Mouse (Mus musculus): Measurements from ENCODE around the gene Git2. TPM values are rescaled to one million over a fixed set of nuclear protein-coding genes. Genes with fewer than 3 reads are reported as not detected.

Git2 gene
- polyA plus RNA-seq, 1 experiment from 2014 or later, result 46.1 TPM

- H3K27me3 ChIP-seq (replicated peaks; ENCODE audit: control insufficient read depth, insufficient read depth, low read length), result no peaks in the 10 kb centered on the region
- no peak overlapping the region for H3K4me2 ChIP-seq
- peaks cover 1% of the 10 kb centered on the region; the same call in 1 of the 2 replicates for H3K4me1 ChIP-seq (replicated peaks; ENCODE audit: control insufficient read depth, insufficient read depth, low read length)
- DNase-seq (ENCODE audit: low spot score) (no peak), ATAC-seq (replicated peaks; ENCODE audit: low FRiP score) (no peak)
- H3K27ac ChIP-seq (ENCODE audit: low read depth, low read length), result no peak overlapping the region
- H3K9me3 ChIP-seq (ENCODE audit: control insufficient read depth, low read length), result no peaks in the 10 kb centered on the region
- WGBS, result 73% methylated on average over 8 of the region's 8 CpGs
- H3K9ac ChIP-seq (ENCODE audit: low read depth, low read length), result no peak overlapping the region
- H3K36me3 ChIP-seq (ENCODE audit: control insufficient read depth, insufficient read depth, low read length), result peaks cover 27% of the 10 kb centered on the region
- no peak overlapping the region for H3K4me3 ChIP-seq (ENCODE audit: low read depth, low read length)
Measured at GRCm38 (mm10) chr5:114766686-114767085, 8.6 kb downstream of the Git2 start.

GRCm38 (mm10) chr5:114764812-114765735 lies 10.2 kb downstream of the Git2 start:
- no peak overlapping the region for H3K9ac ChIP-seq (ENCODE audit: low read depth, low read length)
- H3K4me2 ChIP-seq, result no peak overlapping the region
- ATAC-seq (replicated peaks; ENCODE audit: low FRiP score) (no peak), DNase-seq (ENCODE audit: low spot score) (no peak)
- no peaks in the 10 kb centered on the region for H3K4me1 ChIP-seq (replicated peaks; ENCODE audit: control insufficient read depth, insufficient read depth, low read length)
- H3K36me3 ChIP-seq (ENCODE audit: control insufficient read depth, insufficient read depth, low read length), result peaks cover 29% of the 10 kb centered on the region
- no peak overlapping the region for H3K27ac ChIP-seq (ENCODE audit: low read depth, low read length)
- 90% methylated on average over 18 of the region's 18 CpGs for WGBS
- no peaks in the 10 kb centered on the region for H3K9me3 ChIP-seq (ENCODE audit: control insufficient read depth, low read length)
- H3K27me3 ChIP-seq (replicated peaks; ENCODE audit: control insufficient read depth, insufficient read depth, low read length), result no peaks in the 10 kb centered on the region
- H3K4me3 ChIP-seq (ENCODE audit: low read depth, low read length), result no peak overlapping the region

DNA sequence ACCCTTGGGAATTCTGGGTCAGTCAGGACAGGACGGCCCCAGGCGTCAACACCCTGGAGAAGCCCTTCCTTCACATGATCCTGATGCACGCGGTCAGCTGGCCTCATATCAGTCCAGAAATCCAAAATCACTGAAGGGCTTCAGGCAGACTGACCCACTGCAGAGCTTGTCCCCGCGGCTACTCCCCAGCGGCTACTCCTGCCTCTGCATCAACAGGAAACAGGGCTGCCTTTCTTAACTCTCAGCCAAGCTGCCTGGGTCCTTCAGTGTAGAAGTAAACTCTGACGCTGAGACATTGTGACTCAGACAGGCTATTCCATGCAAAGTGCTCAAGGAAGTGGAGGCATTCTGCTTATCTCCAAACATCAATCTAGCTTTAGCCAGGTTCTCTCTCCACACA lies 13.3 kb downstream of the Git2 start:
- ATAC-seq (replicated peaks; ENCODE audit: low FRiP score) (no peak), DNase-seq (ENCODE audit: low spot score) (no peak)
- no peaks in the 10 kb centered on the region for H3K9me3 ChIP-seq (ENCODE audit: control insufficient read depth, low read length)
- H3K9ac ChIP-seq (ENCODE audit: low read depth, low read length), result no peak overlapping the region
- no peak overlapping the region for H3K4me2 ChIP-seq
- WGBS, result 82% methylated on average over 8 of the region's 8 CpGs
- peaks cover 32% of the 10 kb centered on the region for H3K36me3 ChIP-seq (ENCODE audit: control insufficient read depth, insufficient read depth, low read length)
- no peak overlapping the region for H3K27ac ChIP-seq (ENCODE audit: low read depth, low read length)
- H3K4me3 ChIP-seq (ENCODE audit: low read depth, low read length), result no peak overlapping the region
- H3K4me1 ChIP-seq (replicated peaks; ENCODE audit: control insufficient read depth, insufficient read depth, low read length), result no peaks in the 10 kb centered on the region
- no peaks in the 10 kb centered on the region for H3K27me3 ChIP-seq (replicated peaks; ENCODE audit: control insufficient read depth, insufficient read depth, low read length)

GRCm38 (mm10) chr5:114759536-114760090 lies 15.7 kb downstream of the Git2 start:
- Histone ChIP-seq H3K4me2 (no peak overlapping the region), H3K4me3 (ENCODE audit: low read depth, low read length) (no peak overlapping the region), H3K27me3 (replicated peaks; ENCODE audit: control insufficient read depth, insufficient read depth, low read length) (no peaks in the 10 kb centered on the region), H3K36me3 (ENCODE audit: control insufficient read depth, insufficient read depth, low read length) (peaks cover 32% of the 10 kb centered on the region), H3K9ac (ENCODE audit: low read depth, low read length) (no peak overlapping the region), H3K9me3 (ENCODE audit: control insufficient read depth, low read length) (no peaks in the 10 kb centered on the region), H3K4me1 (replicated peaks; ENCODE audit: control insufficient read depth, insufficient read depth, low read length) (no peaks in the 10 kb centered on the region), H3K27ac (ENCODE audit: low read depth, low read length) (no peak overlapping the region)
- ATAC-seq (replicated peaks; ENCODE audit: low FRiP score) (no peak), DNase-seq (ENCODE audit: low spot score) (no peak)
- WGBS, result 93% methylated on average over 5 of the region's 5 CpGs

- no peak overlapping the region for H3K9ac ChIP-seq (ENCODE audit: low read depth, low read length)
- H3K4me3 ChIP-seq (ENCODE audit: low read depth, low read length), result no peak overlapping the region
- H3K9me3 ChIP-seq (ENCODE audit: control insufficient read depth, low read length), result no peaks in the 10 kb centered on the region
- H3K36me3 ChIP-seq (ENCODE audit: control insufficient read depth, insufficient read depth, low read length), result peaks cover 27% of the 10 kb centered on the region
- WGBS, result 93% methylated on average over 12 of the region's 12 CpGs
- ATAC-seq (replicated peaks; ENCODE audit: low FRiP score), result no peak
- DNase-seq (ENCODE audit: low spot score), result no peak
- no peak overlapping the region for H3K27ac ChIP-seq (ENCODE audit: low read depth, low read length)
- no peaks in the 10 kb centered on the region for H3K27me3 ChIP-seq (replicated peaks; ENCODE audit: control insufficient read depth, insufficient read depth, low read length)
- H3K4me2 ChIP-seq, result no peak overlapping the region
- H3K4me1 ChIP-seq (replicated peaks; ENCODE audit: control insufficient read depth, insufficient read depth, low read length), result no peaks in the 10 kb centered on the region
Measured at GRCm38 (mm10) chr5:114753384-114753783, 21.9 kb downstream of the Git2 start.

GRCm38 (mm10) chr5:114752397-114752796 lies 22.9 kb downstream of the Git2 start:
- Histone ChIP-seq H3K4me3 (ENCODE audit: low read depth, low read length) (no peak overlapping the region), H3K4me2 (no peak overlapping the region), H3K9me3 (ENCODE audit: control insufficient read depth, low read length) (no peaks in the 10 kb centered on the region), H3K27ac (ENCODE audit: low read depth, low read length) (no peak overlapping the region), H3K4me1 (replicated peaks; ENCODE audit: control insufficient read depth, insufficient read depth, low read length) (no peaks in the 10 kb centered on the region), H3K9ac (ENCODE audit: low read depth, low read length) (no peak overlapping the region), H3K36me3 (ENCODE audit: control insufficient read depth, insufficient read depth, low read length) (peaks cover 29% of the 10 kb centered on the region), H3K27me3 (replicated peaks; ENCODE audit: control insufficient read depth, insufficient read depth, low read length) (no peaks in the 10 kb centered on the region)
- ATAC-seq (replicated peaks; ENCODE audit: low FRiP score), result no peak
- WGBS, result 86% methylated on average over 10 of the region's 10 CpGs
- no peak for DNase-seq (ENCODE audit: low spot score)

GRCm38 (mm10) chr5:114750325-114750724 lies 25.0 kb downstream of the Git2 start:
- no peak for DNase-seq (ENCODE audit: low spot score)
- no peak overlapping the region for H3K4me2 ChIP-seq
- H3K9me3 ChIP-seq (ENCODE audit: control insufficient read depth, low read length), result no peaks in the 10 kb centered on the region
- H3K4me3 ChIP-seq (ENCODE audit: low read depth, low read length), result no peak overlapping the region
- ATAC-seq (replicated peaks; ENCODE audit: low FRiP score), result no peak
- WGBS, result 90% methylated on average over 10 of the region's 10 CpGs
- peaks cover 28% of the 10 kb centered on the region for H3K36me3 ChIP-seq (ENCODE audit: control insufficient read depth, insufficient read depth, low read length)
- H3K27ac ChIP-seq (ENCODE audit: low read depth, low read length), result no peak overlapping the region
- no peak overlapping the region for H3K9ac ChIP-seq (ENCODE audit: low read depth, low read length)
- no peaks in the 10 kb centered on the region for H3K4me1 ChIP-seq (replicated peaks; ENCODE audit: control insufficient read depth, insufficient read depth, low read length)
- no peaks in the 10 kb centered on the region for H3K27me3 ChIP-seq (replicated peaks; ENCODE audit: control insufficient read depth, insufficient read depth, low read length)

- Histone ChIP-seq H3K4me1 (replicated peaks; ENCODE audit: control insufficient read depth, insufficient read depth, low read length) (no peaks in the 10 kb centered on the region), H3K27ac (ENCODE audit: low read depth, low read length) (no peak overlapping the region), H3K9me3 (ENCODE audit: control insufficient read depth, low read length) (no peaks in the 10 kb centered on the region), H3K4me2 (no peak overlapping the region), H3K27me3 (replicated peaks; ENCODE audit: control insufficient read depth, insufficient read depth, low read length) (no peaks in the 10 kb centered on the region), H3K36me3 (ENCODE audit: control insufficient read depth, insufficient read depth, low read length) (peaks cover 33% of the 10 kb centered on the region), H3K4me3 (ENCODE audit: low read depth, low read length) (no peak overlapping the region), H3K9ac (ENCODE audit: low read depth, low read length) (no peak overlapping the region)
- ATAC-seq (replicated peaks; ENCODE audit: low FRiP score) (no peak), DNase-seq (ENCODE audit: low spot score) (no peak)
- WGBS, result 89% methylated on average over 5 of the region's 5 CpGs
Measured at GRCm38 (mm10) chr5:114747521-114747920, 27.8 kb downstream of the Git2 start.

DNA sequence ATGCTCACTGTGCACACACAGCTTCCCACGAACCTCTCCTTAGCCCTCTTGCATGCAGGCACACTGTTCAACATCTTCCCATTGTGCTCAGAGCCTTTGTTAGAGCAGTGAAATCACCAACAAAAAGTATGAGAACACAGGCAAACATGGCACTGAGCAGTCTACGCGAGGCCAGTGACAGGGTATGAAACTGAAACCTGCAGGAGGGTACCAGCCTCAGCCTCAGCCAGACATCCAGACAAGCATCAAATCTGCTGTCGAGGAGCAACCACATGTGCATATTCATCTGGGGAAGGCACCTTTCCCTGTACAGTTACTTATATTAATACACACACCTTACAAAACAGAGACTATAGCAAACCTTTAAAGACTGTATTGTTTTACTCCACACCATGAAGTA lies 28.4 kb downstream of the Git2 start:
- Histone ChIP-seq H3K27ac (ENCODE audit: low read depth, low read length) (no peak overlapping the region), H3K4me3 (ENCODE audit: low read depth, low read length) (no peak overlapping the region), H3K9ac (ENCODE audit: low read depth, low read length) (no peak overlapping the region), H3K27me3 (replicated peaks; ENCODE audit: control insufficient read depth, insufficient read depth, low read length) (no peaks in the 10 kb centered on the region), H3K4me1 (replicated peaks; ENCODE audit: control insufficient read depth, insufficient read depth, low read length) (no peaks in the 10 kb centered on the region), H3K4me2 (no peak overlapping the region), H3K9me3 (ENCODE audit: control insufficient read depth, low read length) (no peaks in the 10 kb centered on the region), H3K36me3 (ENCODE audit: control insufficient read depth, insufficient read depth, low read length) (peaks cover 35% of the 10 kb centered on the region)
- no peak for ATAC-seq (replicated peaks; ENCODE audit: low FRiP score)
- no peak for DNase-seq (ENCODE audit: low spot score)
- 90% methylated on average over 4 of the region's 4 CpGs for WGBS
